In genomic region chr19:23316851-23317250, GRCm38 (mm10) we compare ENCODE assay signal across 19 mouse cellular contexts.
"Had no signal": no experiment of that assay in that cellular context is flagged by ENCODE, and none has a peak within 500 bp of the region (broad histone marks: within the 10 kb centered on the region; RNA-seq: fewer than 3 reads in every experiment).

No protein-coding gene starts in this region.

- H3K27me3 ChIP-seq: limb, embryonic 12.5 days; limb, embryonic 15.5 days; midbrain, embryonic 12.5 days; midbrain, embryonic 15.5 days; neural tube, embryonic 13.5 days had no signal

- DNase-seq: kidney, adult 8-10 months; kidney, postnatal 10 days; kidney, postnatal 36 days; left cerebral cortex, postnatal 4 days; liver, postnatal 0 days; lung, embryonic 14.5 days; thymus, adult 18-20 months; thymus, postnatal 14 days; thymus, postnatal 4 days had no signal

- ATAC-seq: liver, postnatal 0 days; lung, postnatal 0 days; midbrain, embryonic 15.5 days had no signal

- H3K4me1 ChIP-seq: kidney, embryonic 15.5 days; limb, embryonic 15.5 days; midbrain, embryonic 12.5 days; midbrain, embryonic 15.5 days had no signal

- H3K4me3 ChIP-seq: kidney, embryonic 15.5 days; limb, embryonic 12.5 days; limb, embryonic 15.5 days; midbrain, embryonic 12.5 days; midbrain, embryonic 15.5 days; neural tube, embryonic 13.5 days had no signal

- H3K27ac ChIP-seq: kidney, embryonic 15.5 days; limb, embryonic 12.5 days; limb, embryonic 15.5 days; liver, embryonic 14.5 days; macrophage; midbrain, embryonic 12.5 days had no signal

- H3K9me3 ChIP-seq: kidney, embryonic 15.5 days; limb, embryonic 12.5 days; limb, embryonic 15.5 days; midbrain, embryonic 12.5 days; midbrain, embryonic 15.5 days; neural tube, embryonic 13.5 days had no signal

- H3K9ac ChIP-seq: kidney, embryonic 15.5 days; limb, embryonic 12.5 days; limb, embryonic 15.5 days; liver, embryonic 14.5 days; liver, postnatal 0 days; lung, embryonic 14.5 days; midbrain, embryonic 12.5 days; midbrain, embryonic 15.5 days had no signal

- H3K36me3 ChIP-seq: kidney, embryonic 15.5 days; limb, embryonic 12.5 days; limb, embryonic 15.5 days; midbrain, embryonic 12.5 days; midbrain, embryonic 15.5 days; neural tube, embryonic 13.5 days had no signal

- H3K4me2 ChIP-seq: kidney, embryonic 15.5 days; limb, embryonic 12.5 days; limb, embryonic 15.5 days; liver, embryonic 11.5 days; lung, embryonic 14.5 days; midbrain, embryonic 12.5 days; midbrain, embryonic 15.5 days; neural tube, embryonic 13.5 days had no signal
